Mouse (Mus musculus) fat pad, adult 2 months (tissue): ENCODE data around the gene BC034090.

Experiments used
- DNase-seq: peaks from one replicate; pipeline ENCODE4 v3.0.0-alpha.2; 2011; ENCODE audit warnings: low read depth, low spot score; ENCODE audit errors: extremely low read depth

BC034090 gene

DNA sequence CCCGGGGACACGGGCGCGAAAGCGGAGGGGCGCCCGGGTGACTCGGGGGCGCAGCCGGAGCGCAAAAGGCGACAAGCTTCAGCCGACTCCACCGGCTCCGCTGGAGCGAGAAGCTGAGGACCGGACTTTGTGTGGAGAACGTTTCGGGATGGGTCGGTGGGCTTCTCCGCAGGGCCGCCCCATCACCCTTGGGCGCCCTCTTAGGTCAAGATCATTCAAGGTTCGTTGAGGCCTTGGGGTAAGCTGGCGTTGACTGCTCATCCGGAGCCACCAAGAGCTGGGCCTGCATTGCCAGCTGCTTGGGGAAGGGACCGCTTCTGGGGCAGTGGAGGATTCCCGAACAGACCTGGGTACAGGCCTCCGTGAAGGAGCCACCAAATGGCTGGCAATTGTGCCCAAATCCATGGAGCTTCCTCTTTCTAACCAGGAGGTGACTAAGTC is 547 bp upstream of the BC034090 start:
- no peak for DNase-seq

DNA sequence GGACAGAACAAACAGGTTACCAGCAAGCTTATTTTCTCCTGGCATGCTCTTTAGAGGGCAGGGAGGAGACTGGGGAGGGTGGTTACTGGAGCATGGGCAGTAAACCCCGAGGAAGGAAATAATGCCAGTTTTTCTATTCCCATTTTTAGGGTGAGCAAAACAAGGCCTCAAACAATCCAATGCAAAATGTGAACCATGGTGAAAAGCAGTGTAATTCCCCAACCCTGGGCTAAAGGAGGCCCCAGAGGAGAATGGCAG is 1.8 kb downstream of the BC034090 start:
- no peak for DNase-seq

DNA sequence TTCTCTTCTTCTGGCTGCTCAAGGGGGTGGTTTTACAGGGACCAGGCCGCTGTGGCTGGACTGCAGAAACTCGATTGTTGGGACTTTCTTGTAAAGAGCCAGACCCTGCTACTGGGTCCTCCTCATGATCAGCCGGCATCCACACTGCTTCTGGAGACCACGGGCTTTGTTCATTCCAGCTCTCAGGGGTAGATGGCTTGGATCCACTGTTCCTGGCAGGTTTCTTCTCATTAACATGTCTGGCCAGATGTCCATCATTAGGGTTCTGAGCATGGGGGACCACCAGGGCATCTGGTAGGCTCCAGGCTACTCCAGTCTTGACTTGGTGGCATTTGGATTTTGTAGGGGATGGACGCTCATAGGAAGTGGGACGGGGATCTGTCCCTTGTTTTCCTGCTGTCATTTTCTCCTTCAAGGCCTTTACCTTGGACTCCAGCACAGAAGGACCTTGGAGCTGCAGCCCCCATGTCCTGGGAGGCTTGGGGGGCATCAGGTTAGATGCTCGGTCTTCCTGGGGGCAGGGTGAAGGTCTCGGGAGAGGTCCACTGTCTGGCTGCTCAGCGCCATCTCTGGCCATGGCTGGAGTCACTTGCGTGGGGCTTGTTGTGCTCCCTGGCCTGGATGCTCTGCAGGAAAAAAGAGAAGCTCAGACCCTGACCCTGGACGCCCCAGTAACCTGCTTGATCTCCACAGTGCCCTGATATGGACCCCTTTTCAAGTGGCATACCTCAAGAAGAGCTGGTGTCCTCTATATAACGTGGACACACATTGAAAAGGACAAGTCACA is 2.4 kb downstream of the BC034090 start:
- DNase-seq, result no peak

DNA sequence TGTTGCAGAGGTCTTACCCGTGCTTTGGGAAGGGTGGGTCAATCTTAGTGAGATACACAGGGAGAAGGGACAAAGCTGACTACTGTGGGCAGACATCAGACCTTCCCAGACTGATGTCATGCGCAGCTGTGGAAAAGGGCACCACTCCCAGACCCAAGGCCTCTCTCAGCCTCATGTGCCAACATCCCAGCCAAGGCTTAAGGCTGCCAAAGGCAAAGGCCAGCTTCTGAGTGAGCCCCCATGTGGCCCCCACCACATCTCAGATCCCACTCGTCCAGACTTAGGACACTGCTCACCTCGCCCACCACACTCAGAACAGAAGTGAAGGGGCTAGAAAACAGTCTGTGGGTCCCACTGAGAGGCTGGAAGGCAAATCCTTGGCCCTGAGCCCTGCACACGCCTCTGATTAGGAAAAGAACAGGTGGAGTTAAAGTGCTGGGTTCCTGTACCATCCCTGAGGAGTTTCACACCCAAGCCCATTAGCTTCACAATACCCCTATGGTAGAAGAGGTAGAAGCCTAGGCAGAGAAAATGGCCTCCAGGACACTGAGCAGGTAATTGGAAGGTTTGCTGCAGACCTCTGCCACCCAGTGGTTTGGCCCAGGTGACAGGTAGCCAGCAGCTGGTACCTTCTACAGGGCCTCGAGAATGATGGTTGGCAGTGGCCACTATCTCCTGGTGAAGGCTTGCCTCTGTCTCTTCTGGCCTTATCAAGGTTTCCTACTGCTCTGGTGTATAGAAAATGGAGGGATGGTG is 4.1 kb downstream of the BC034090 start:
- DNase-seq, result no peak

DNA sequence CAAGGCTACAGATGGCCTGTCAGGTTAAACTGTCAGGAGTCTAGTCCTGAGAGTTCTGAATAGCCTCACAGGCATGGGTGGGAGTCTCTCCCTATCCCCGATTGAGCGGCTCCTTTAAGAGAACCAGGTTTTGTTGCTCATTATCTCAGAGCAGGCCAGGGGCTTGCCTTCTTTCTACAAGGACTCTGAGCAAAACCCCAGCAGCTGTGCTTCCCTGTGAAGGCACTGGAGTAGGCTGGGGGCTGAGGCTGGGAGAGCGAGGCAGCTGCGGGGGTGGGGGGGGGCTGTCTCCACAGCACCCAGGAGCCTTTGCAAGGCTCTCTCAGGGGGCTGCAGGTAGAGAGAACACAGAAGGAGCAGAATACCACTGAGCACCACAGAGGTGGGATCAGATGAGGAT is 5.1 kb downstream of the BC034090 start:
- no peak for DNase-seq

DNA sequence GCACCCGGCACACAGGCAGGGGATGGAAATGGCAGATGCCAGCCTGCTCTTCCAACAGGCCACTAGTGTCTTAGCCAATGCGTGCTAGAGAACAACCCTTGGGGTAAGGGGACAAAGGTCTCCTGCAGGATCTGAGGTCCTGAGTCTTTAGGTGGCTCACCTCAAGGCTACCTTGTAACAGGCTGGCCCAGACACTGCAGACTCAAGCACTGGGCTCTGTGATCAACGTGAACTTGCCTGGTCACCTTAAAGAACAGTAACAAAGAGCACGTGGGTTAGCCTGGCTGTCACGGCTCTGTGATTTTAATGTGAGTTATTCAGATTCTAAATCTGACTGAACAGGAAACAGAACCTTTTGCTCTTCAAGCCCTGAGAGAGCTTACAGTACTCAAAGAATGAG is 6.1 kb downstream of the BC034090 start:
- no peak for DNase-seq

DNA sequence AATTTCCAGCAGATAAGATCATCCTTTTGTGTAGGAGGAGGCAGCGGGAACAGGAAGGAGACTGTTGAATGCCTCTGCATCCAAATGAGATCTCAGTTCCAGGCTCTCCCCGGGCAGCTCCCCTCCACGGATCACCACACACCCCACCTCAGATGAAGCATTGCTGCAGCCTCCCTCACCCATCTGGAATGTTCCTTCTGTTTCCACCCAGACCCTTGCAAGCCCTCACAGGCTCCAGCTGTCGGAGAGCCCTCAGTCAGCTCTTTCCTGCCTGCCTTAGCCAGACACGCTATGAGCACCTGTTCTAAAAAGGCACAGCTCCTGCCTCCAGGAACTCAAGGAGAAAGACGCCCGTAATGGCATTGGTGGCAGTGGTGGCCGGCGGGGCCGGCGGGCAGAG is 6.9 kb downstream of the BC034090 start:
- no peak for DNase-seq

DNA sequence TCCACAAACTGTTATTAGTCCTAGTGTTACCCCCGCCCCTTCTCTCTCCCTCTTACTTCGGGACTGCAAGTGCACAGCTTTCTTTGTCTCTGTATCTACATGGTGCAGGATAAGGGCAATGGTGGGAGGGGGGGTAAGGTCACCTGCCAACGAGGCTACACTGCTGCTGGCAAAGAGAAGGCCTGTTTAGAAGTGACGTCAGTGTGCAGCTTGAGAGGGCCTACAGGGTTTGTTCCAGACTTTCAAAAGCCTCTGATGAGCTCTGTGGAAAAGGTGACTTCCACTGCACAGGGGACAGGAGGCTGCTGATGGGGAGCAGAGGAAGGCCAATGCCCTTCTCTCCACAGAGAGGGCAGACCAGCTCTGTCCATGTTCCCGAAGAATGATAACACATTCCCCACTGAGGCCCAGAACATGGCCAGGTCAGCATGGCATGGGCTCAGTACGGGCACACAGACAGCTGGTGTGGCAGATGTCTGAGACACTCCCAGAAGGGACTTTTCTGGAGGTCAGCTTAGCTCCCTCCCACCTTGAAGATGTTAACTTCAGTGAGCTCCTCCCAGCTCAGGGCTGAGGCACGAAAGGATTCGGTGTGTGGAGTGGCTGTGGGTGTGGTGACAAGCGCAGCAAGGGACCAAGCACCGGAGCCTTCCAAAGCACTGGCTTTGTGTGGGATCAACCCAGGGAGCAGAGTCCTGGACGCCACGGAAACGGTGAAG is 7.8 kb downstream of the BC034090 start:
- DNase-seq, result no peak

DNA sequence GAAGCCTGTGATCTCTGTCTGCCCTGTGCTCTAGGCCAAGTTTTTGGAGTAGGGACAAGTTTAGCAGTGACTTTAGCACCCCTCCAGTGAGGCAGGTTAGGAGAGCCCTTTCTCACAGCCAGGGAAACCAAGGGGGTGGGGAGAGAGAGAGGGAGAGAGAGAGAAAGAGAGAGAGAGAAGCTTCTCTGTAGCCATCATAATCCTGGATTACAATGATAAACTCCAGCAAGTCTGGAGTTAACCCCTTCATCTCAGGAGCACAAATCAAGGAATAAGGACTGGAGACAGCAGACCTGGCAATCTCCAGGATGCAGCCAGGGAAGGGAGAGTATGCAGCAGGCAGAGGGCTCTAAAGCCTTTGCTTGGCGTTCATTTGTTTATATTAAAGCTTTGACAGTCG is 8.6 kb downstream of the BC034090 start:
- no peak for DNase-seq

DNA sequence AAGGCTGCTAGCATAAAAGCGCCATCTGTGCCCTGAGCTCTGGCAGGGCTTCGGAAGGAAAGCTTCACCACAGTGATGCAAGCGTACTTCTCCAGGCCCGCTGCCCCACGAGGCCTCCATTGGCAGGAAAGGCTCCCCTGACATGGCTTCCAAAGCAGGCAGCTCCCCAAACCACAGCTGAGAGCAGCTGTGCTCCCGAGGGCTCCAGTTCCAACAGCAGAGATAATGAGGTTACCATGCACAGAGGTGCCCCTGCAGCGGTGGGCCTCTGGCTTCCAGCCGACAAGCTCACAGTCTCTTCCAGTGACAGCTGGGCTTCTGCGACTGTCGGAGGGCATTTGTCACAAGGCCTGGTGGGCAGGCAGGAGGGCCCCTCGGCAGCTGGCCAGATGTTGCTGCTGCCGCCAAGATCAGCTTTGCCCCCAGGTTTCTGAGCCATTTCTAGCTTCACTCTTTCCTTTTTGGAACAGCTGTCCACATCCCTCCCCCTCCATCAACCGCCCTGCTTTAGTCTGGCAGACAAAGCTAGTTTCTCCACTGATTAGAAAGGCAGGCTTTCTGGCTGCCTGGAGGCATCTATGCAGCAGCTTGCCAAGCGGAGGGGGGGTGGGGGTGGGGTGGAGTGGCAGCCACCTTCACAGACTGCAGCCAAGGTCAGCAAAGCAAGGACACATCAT is 10.2 kb downstream of the BC034090 start:
- DNase-seq, result no peak

DNA sequence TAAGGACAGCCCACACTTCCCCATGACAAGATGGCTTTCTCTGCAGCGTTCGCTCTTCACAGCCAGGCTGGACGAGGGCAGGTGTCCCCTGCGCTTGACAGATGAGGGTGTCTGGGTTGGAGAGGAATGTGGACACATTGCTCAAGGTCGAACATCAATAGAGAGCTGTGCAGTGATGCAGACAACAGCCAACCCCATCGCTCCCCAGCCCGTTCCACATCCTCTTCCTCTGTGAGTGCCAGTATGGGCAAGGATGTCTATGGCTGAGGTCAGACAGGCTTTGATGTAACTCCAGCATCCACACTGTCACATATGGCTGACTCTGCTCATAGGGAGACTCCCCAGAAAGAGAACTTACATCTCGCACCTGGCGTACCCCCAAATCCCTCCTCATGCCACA is 10.9 kb downstream of the BC034090 start:
- DNase-seq, result no peak

DNA sequence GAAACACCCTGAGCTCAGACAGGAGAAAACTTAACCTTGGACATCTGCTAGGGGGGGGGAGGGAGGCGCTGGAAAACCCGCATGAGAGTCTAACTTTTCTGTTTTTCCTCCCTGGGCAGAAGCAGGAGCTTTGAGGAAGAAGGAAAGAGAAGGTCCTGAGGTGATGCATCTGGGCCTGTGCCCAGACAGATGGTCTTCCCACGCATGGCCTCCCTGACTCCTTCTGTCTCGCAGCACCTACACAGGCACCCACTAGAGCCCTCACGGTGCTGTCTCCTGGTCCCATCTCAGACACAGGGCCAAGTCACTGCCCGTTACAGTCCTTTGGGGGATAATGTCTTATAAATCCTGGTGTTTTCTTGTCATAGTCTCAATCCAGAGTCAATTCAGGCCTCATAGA is 11.5 kb downstream of the BC034090 start:
- DNase-seq, result no peak

DNA sequence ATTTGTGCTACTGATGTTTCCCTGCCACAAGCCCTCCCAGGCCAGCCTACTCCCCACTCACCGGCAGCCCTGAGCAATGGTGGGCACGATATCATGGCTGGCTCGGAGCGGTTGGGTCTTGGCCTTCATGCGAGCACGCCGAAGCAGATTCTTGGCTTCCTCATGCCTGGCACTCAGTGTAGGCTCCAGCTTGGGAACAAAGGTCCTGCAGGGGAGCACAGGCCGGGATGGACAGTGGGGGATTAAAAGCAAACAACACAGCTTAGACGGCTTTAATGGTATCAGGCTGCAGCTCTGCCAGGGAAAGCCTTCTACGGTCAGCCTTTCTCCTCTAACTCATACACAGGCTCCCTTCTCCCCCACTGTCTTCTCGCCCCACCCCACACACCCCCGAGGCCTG is 11.9 kb downstream of the BC034090 start:
- no peak for DNase-seq

DNA sequence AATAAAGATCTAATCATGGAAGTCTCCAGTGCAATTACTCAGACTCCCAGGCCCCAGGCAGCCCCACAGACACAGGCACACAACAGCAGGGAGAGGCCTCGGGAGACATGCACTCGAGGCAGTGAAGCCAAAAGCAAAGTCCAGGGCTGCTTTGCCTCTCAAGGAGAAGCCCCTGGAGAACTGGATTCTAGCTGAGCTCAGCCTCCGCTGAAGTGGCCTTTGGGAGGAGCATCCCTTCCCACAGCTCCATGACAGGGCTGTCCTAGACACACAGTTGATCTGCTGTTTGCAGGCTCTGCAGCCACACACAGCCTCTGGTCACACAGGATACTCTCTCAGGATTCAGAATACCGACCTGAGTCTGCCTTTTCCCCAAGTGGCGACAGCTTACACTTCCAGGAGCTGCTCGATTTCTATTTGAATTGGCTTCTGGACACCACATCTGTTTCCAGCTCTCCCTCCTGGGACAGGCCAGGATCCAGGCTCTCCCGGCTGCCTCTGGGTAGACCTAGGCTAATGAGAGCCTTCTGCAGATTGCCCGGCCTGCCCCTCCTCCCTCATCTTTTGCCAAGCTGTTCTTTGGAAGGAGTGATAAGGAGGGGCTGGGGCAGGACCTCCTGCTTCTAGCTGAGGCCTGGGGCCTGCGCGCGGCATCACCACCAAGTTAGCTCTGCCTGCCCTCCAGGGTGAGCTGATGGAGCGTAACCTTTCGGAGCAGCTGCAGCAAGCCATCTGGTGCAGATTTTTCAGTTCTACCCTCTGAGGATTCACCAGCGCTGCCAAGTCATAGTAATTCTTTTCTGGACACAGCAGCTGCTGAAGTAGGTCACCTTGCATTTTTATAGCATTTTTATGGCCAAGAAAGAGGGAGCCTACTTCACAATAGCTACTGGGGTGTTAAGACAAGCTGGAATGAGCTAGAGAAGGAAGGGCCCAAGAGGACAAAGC is 14.5 kb downstream of the BC034090 start:
- no peak for DNase-seq

DNA sequence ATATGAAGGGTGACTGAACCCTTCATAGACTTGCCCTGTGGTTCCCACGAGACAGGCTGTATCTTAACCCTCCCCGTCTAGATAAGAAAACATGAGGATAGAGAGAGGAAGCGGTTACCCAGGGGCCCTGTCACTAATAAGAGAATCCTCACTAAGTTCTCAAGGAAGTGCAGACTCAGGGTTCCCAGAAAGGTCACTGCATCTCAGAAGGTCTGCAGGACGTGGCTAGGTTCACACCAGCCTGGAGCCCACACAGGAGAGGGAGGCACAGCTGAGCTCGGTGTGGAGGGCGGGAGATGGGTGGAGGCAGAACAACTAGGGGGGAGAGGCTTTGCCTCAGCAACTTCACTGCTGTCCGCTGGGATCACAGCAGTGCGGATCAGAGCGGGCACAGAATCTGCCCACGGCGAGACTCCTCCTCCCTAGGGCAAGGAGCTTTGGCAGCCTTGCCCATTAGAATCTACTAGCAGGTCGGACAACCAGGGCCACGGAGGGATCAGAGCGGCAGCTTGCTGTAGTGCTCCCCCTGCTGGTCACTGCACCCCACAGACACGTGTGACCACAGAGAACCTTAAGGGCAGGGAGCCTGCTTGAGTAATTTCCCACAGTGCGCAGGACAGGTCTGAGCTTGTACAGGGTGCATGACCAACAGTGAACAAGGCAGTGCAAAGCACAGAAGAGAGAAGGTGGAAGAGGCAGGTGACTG is 20.2 kb downstream of the BC034090 start:
- DNase-seq, result no peak

DNA sequence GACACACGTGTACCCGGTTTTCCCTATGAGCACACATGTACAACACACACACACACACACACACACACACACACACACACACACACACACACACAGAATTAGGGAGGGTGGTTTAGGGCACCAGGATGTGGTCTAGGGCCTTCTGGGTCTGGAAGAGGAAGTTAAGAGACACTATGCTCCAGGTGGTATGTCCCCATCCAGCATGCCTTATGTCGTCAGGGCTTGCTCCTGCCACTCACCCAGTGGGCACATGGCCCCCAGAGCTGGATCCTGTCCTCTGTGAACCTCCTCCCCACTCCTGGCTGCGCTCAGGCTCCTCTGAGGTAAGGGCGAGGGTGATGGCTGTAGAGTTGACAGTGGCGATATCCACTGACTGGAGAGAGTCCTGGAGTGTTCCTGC is 21.2 kb downstream of the BC034090 start:
- DNase-seq, result no peak

DNA sequence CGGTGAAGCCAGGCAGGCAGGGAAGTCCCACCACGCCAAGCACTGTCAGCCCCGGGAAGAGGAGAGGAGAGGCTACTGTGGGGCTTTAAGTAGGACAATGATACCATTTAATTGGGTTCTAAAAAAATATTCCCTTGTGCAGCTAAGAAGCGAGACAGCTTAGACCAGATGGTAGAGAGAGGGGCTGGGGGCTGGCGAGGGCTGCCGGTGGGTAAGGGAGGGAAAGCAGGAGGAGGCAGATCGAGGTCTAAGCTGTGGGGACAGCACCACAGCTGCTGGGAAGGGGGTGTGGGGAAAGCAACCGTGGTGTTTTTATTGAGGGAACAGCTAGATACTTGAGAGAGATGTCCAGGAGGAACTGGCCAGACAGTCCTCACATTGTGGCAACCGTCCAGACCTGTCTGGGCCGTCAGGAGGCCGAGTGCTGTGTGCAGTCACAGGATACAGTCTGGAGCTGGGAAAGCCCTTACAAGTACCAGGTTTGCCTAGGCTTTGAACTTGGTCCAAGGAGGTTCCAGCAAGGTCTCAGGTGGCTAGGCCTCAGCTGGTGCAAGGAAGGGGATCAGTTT is 22.1 kb downstream of the BC034090 start:
- DNase-seq, result no peak

DNA sequence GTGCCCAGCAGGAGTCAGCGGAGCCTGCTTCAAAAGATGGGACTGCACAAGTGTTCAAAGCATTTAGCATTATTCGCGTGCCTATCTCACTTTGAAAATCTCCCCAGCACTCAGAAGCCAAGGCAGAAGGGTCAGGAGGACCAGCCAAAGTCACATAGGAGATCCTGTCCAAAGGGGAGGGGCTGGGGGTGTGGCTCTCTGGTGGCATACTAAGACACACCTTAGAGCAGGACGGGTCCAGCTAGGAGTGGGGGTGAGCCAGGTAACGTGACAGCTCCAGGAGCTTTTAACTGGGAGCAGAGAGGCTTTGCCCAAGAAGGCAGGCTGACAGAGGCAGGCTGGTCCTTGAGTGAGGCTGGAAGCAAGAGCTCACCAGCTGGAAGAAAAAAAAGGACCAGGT is 25.3 kb downstream of the BC034090 start:
- no peak for DNase-seq

DNA sequence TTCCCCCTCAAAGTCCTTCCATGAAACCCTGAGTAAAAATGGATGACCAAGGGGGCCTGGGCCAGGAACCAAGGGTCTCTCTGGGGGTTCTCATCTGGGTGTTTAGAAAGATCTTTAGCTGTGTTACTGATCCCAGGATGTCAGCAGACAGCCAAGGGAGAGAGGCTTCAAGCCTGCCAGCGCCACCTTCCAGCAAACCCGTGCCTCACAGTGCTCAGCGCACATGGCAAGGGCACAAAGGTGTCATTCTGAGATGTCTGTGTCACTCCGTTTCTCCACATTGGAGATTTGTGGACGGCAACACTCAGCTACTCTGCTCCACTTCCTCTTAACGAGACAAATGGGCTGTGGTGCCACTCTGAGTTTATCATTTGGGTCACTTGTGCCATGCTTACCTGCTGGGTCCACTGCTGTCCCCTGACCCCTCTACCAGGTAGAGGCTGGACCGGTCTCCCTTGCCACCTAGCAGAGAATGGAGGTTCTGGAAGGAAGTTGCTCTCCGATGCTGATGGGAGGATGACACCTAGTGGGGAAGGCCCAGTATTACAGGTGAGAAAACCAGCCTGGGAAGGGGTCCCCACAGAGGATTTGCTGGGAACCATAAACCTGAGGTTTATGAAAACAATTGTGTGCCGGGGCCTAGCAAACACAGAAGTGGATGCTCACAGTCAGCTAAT is 26.2 kb downstream of the BC034090 start:
- DNase-seq, result no peak
